Mouse (Mus musculus): Measurements from ENCODE around the gene Btn1a1.

Btn1a1 gene

GRCm38 (mm10) chr13:23438521-23438920 is 27.2 kb downstream of the Btn1a1 start:
- DNase-seq (ENCODE audit: low read depth, low spot score) = peak; percentile 45

GRCm38 (mm10) chr13:23437908-23438307 is 27.8 kb downstream of the Btn1a1 start:
- peak; percentile 79 for DNase-seq (ENCODE audit: low read depth, low spot score)

GRCm38 (mm10) chr13:23436861-23437822 is 28.6 kb downstream of the Btn1a1 start:
- DNase-seq (ENCODE audit: low read depth, low spot score) = peak; percentile 69

GRCm38 (mm10) chr13:23436231-23436661 is 29.5 kb downstream of the Btn1a1 start:
- peak; percentile 68 for DNase-seq (ENCODE audit: low read depth, low spot score)

- DNase-seq (ENCODE audit: low read depth, low spot score) = peak; percentile 78
Measured at GRCm38 (mm10) chr13:23435676-23436075, 30.0 kb downstream of the Btn1a1 start.

GRCm38 (mm10) chr13:23435241-23435640 is 30.5 kb downstream of the Btn1a1 start:
- no peak for DNase-seq (ENCODE audit: low read depth, low spot score)

- DNase-seq (ENCODE audit: low read depth, low spot score) = peak; percentile 76
Measured at GRCm38 (mm10) chr13:23434426-23434825, 31.3 kb downstream of the Btn1a1 start.

- DNase-seq (ENCODE audit: low read depth, low spot score) = no peak
Measured at GRCm38 (mm10) chr13:23433801-23434200, 31.9 kb downstream of the Btn1a1 start.

- DNase-seq (ENCODE audit: low read depth, low spot score) = no peak
Measured at GRCm38 (mm10) chr13:23433206-23433605, 32.5 kb downstream of the Btn1a1 start.

GRCm38 (mm10) chr13:23432562-23433201 is 33.0 kb downstream of the Btn1a1 start:
- peak; percentile 99 for DNase-seq (ENCODE audit: low read depth, low spot score)

GRCm38 (mm10) chr13:23431351-23431771 is 34.3 kb downstream of the Btn1a1 start:
- peak; percentile 96 for DNase-seq (ENCODE audit: low read depth, low spot score)

GRCm38 (mm10) chr13:23430734-23431133 is 35.0 kb downstream of the Btn1a1 start:
- peak; percentile 93 for DNase-seq (ENCODE audit: low read depth, low spot score)

GRCm38 (mm10) chr13:23429771-23430380 is 35.8 kb downstream of the Btn1a1 start:
- DNase-seq (ENCODE audit: low read depth, low spot score) = no peak

- peak; percentile 80 for DNase-seq (ENCODE audit: low read depth, low spot score)
Measured at GRCm38 (mm10) chr13:23428166-23428993, 37.3 kb downstream of the Btn1a1 start.

GRCm38 (mm10) chr13:23427401-23427910 is 38.2 kb downstream of the Btn1a1 start:
- DNase-seq (ENCODE audit: low read depth, low spot score) = no peak

GRCm38 (mm10) chr13:23426922-23427321 is 38.8 kb downstream of the Btn1a1 start:
- DNase-seq (ENCODE audit: low read depth, low spot score) = peak; percentile 88

GRCm38 (mm10) chr13:23426335-23426734 is 39.4 kb downstream of the Btn1a1 start:
- DNase-seq (ENCODE audit: low read depth, low spot score) = peak; percentile 92

GRCm38 (mm10) chr13:23425505-23425904 is 40.2 kb downstream of the Btn1a1 start:
- peak; percentile 94 for DNase-seq (ENCODE audit: low read depth, low spot score)

- peak; percentile 95 for DNase-seq (ENCODE audit: low read depth, low spot score)
Measured at GRCm38 (mm10) chr13:23424494-23425325, 41.0 kb downstream of the Btn1a1 start.

- DNase-seq (ENCODE audit: low read depth, low spot score) = no peak
Measured at GRCm38 (mm10) chr13:23424052-23424380, 41.7 kb downstream of the Btn1a1 start.

Measured in R1 (cell line).